14 mouse cellular contexts compared by ENCODE assay signal in genomic region chr4:151962817-151963216, GRCm38 (mm10). TPM values are rescaled to one million over a fixed set of nuclear protein-coding genes. Genes with fewer than 3 reads are reported as not detected.
DNase-seq lines count a peak whose midpoint lies in the region; ATAC-seq and TF ChIP-seq lines count a peak whose summit lies in the region.
"Had no signal": no experiment of that assay in that cellular context is flagged by ENCODE, and none has a peak within 500 bp of the region (broad histone marks: within the 10 kb centered on the region; RNA-seq: fewer than 3 reads in every experiment).

No protein-coding gene starts in this region.

- H3K4me1 ChIP-seq in G1E (ENCODE audit: insufficient read depth, low read depth, low read length) = peaks cover 58% of the 10 kb centered on the region
- H3K4me1 ChIP-seq in megakaryocyte, embryonic 14.5 days = peaks cover 60% of the 10 kb centered on the region

- peak; percentile 19 for DNase-seq in gastrocnemius, adult 2 months
- DNase-seq in gastrocnemius, postnatal 10 days = no peak
- DNase-seq in G1E (ENCODE audit: low spot score) (peak; percentile 36), liver (peak; percentile 80)
- DNase-seq in frontal cortex, postnatal 25 days (ENCODE audit: low spot score in 2 of 2) = no peak
- DNase-seq in layer of hippocampus, postnatal 10 days (ENCODE audit: low spot score in 2 of 2) = no peak
- DNase-seq in kidney, postnatal 10 days = no peak
- DNase-seq: adrenal gland, postnatal 25 days; kidney, adult 18-20 months; right cerebral cortex, postnatal 4 days; thymus, postnatal 4 days had no signal

- TF ChIP-seq CTCF in gastrocnemius, adult 2 months (IDR thresholded peaks at IDR 0.05) = no peak
- TF ChIP-seq CTCF in G1E (IDR thresholded peaks at IDR 0.05; ENCODE audit: low read depth, low read length) = no peak

- intact Hi-C loops in gastrocnemius, adult 2 months (cut with DNase I) = no loop called here

- no peaks in the 10 kb centered on the region for H3K27me3 ChIP-seq in G1E (ENCODE audit: insufficient read depth, low read length)
- H3K27me3 ChIP-seq in megakaryocyte, embryonic 14.5 days (replicated peaks) = no peaks in the 10 kb centered on the region

- no peak overlapping the region for H3K4me3 ChIP-seq in gastrocnemius, adult 2 months
- H3K4me3 ChIP-seq in G1E (ENCODE audit: low read depth, low read length) = no peak overlapping the region
- H3K4me3 ChIP-seq in megakaryocyte, embryonic 14.5 days (replicated peaks) = peak overlapping the region; percentile 9

- ATAC-seq in G1E (ENCODE audit: extremely low read depth, insufficient number of reproducible peaks, low FRiP score, poor library complexity, severe bottlenecking) = peak; percentile 19; the same call in 1 of the 2 replicates

- H3K9me3 ChIP-seq in G1E (replicated peaks) = peaks cover 7% of the 10 kb centered on the region
- H3K9me3 ChIP-seq in megakaryocyte, embryonic 14.5 days = peaks cover 6% of the 10 kb centered on the region; the same call in 1 of the 2 replicates

- H3K36me3 ChIP-seq in G1E (replicated peaks) = peaks cover 92% of the 10 kb centered on the region
- peaks cover 80% of the 10 kb centered on the region for H3K36me3 ChIP-seq in megakaryocyte, embryonic 14.5 days (replicated peaks; ENCODE audit: low read length)

- H3K27ac ChIP-seq in gastrocnemius, adult 2 months = 0 out of 2 replicates have a peak overlapping the region, but pooled peaks have one; percentile 9
- H3K27ac ChIP-seq: hindbrain, embryonic 14.5 days; stomach, postnatal 0 days had no signal

RNA-seq across cellular contexts. Expression of gene Thap3, which starts 26.0 kb away (rescaled TPM):
- 10 to 100 TPM; 31.1 to 32.5 TPM for total RNA-seq in gastrocnemius, adult 2 months (2021)
- total RNA-seq in gastrocnemius, postnatal 10 days (2021) = 10 to 100 TPM; 34.1 to 34.4 TPM
- total RNA-seq in G1E (2014; fragmentation: Nextera tagmentation) = 2.0 and 3.0 TPM in 2 replicates
- 0.82 and 1.6 TPM in 2 replicates for total RNA-seq in G1E (2017)
- polyA plus RNA-seq in G1E (2012) = 4.2 and 5.5 TPM in 2 replicates
- polyA plus RNA-seq in megakaryocyte, embryonic 14.5 days (2012; ENCODE audit: insufficient read depth, low replicate concordance) = 27.3 and 48.0 TPM in 2 replicates
- total RNA-seq in layer of hippocampus, postnatal 10 days (2021) = 10 to 100 TPM; 22.8 to 34.2 TPM

RNA-seq across cellular contexts. Expression of gene Dnajc11, which starts 29.3 kb away (rescaled TPM):
- total RNA-seq in gastrocnemius, adult 2 months (2021) = 10 to 100 TPM; 52.8 to 70.8 TPM
- 10 to 100 TPM; 72.1 to 72.3 TPM for total RNA-seq in gastrocnemius, postnatal 10 days (2021)
- total RNA-seq in G1E (2014; fragmentation: Nextera tagmentation) (40.5 and 51.1 TPM in 2 replicates), G1E (2017) (69.6 and 97.1 TPM in 2 replicates)
- polyA plus RNA-seq in G1E (2012) = 43.7 and 67.2 TPM in 2 replicates
- 22.6 and 28.7 TPM in 2 replicates for polyA plus RNA-seq in megakaryocyte, embryonic 14.5 days (2012; ENCODE audit: insufficient read depth, low replicate concordance)
- total RNA-seq in layer of hippocampus, postnatal 10 days (2021) = 10 to 100 TPM; 75.8 to 82.0 TPM

RNA-seq across cellular contexts. Expression of gene Phf13, which starts 33.2 kb away (rescaled TPM):
- 1 to 10 TPM; 4.5 to 4.6 TPM for total RNA-seq in gastrocnemius, adult 2 months (2021)
- total RNA-seq in gastrocnemius, postnatal 10 days (2021) = 1 to 10 TPM; 6.5 to 9.5 TPM
- total RNA-seq in G1E (2014; fragmentation: Nextera tagmentation) (2.9 and 3.7 TPM in 2 replicates), G1E (2017) (2.0 and 2.3 TPM in 2 replicates)
- 5.4 and 6.6 TPM in 2 replicates for polyA plus RNA-seq in G1E (2012)
- polyA plus RNA-seq in megakaryocyte, embryonic 14.5 days (2012; ENCODE audit: insufficient read depth, low replicate concordance) = 3.9 and 7.9 TPM in 2 replicates
- 10 to 100 TPM; 15.2 to 16.6 TPM for total RNA-seq in layer of hippocampus, postnatal 10 days (2021)

RNA-seq across cellular contexts. Expression of gene Klhl21, which starts 45.8 kb away (rescaled TPM):
- total RNA-seq in gastrocnemius, adult 2 months (2021) = 100 to 1,000 TPM in 1 of 2 experiments, 10 to 100 TPM in 1; 92.5 to 125 TPM
- 10 to 100 TPM; 28.9 to 29.3 TPM for total RNA-seq in gastrocnemius, postnatal 10 days (2021)
- total RNA-seq in G1E (2014; fragmentation: Nextera tagmentation) (2.4 and 4.1 TPM in 2 replicates), G1E (2017) (3.8 and 4.4 TPM in 2 replicates)
- polyA plus RNA-seq in G1E (2012) = 12.2 and 13.5 TPM in 2 replicates
- 4.4 and 7.1 TPM in 2 replicates for polyA plus RNA-seq in megakaryocyte, embryonic 14.5 days (2012; ENCODE audit: insufficient read depth, low replicate concordance)
- 10 to 100 TPM; 14.6 to 15.1 TPM for total RNA-seq in layer of hippocampus, postnatal 10 days (2021)

Comparison
In these comparisons a context has a peak if more than half of its experiments do, and no peak if none do; other contexts are left out.
1. DNase-seq: peak in gastrocnemius, adult 2 months (single experiment), G1E (single experiment) and liver (single experiment); none in gastrocnemius, postnatal 10 days (single experiment), frontal cortex, postnatal 25 days (0 of 2), layer of hippocampus, postnatal 10 days (0 of 2) and kidney, postnatal 10 days (single experiment).
2. RNA of gene Thap3, which starts 26.0 kb away (total RNA-seq): 34.1 to 34.4 TPM in gastrocnemius, postnatal 10 days, 22.8 to 34.2 TPM in layer of hippocampus, postnatal 10 days and 31.1 to 32.5 TPM in gastrocnemius, adult 2 months; 0.82 to 3.0 TPM in G1E; every median in the first group is over 4 times any median in the second.